Mouse (Mus musculus) cerebellum, adult 2 months (tissue): ENCODE data around the gene Syt17.

Source experiments
- CTCF ChIP-seq: fragments of 200-500 bp; IDR thresholded peaks from 2 replicates; pipeline ENCODE4 v1.5.1; 2011; ENCODE audit warnings: low read depth, mild to moderate bottlenecking, control low read depth, low read length, moderate library complexity, borderline replicate concordance; ENCODE audit not compliant: insufficient read depth
- POLR2A ChIP-seq: fragments of 200-500 bp; IDR thresholded peaks from 2 replicates; pipeline ENCODE4 v1.6.1; 2011; ENCODE audit warnings: low read length, control low read depth, borderline replicate concordance; ENCODE audit not compliant: insufficient read depth

GRCm38 (mm10) chr7:118475008-118475705 lies 27.1 kb upstream of the Syt17 start:
- TF ChIP-seq CTCF (no peak), POLR2A (no peak)
